In the genomic region with DNA sequence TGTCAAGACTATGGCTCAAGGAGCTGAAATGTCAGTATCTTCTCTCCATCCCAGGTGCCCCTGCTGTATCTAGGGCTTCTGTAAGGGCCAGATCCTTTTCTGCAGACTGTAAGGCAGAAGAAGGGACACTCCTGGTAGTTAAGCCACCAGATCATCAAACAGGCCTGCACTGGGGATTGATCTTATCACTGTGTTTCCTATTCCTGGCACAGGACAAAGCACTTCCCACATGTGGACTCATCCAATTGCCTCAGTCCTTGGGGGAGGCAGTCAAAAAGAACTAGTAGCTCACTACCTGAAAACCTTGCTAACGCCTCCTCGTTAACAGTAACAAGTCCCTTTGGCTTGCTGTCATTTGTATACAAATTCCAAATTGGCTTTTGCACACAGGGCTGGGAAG, we compare ENCODE assay signal across 19 mouse cellular contexts.
"Had no signal": no experiment of that assay in that cellular context is flagged by ENCODE, and none has a peak within 500 bp of the region (broad histone marks: within the 10 kb centered on the region; RNA-seq: fewer than 3 reads in every experiment).

No protein-coding gene starts in this region.

- H3K9ac ChIP-seq: limb, embryonic 13.5 days; lung, embryonic 15.5 days; stomach, embryonic 15.5 days had no signal

- H3K27ac ChIP-seq: kidney, postnatal 0 days; layer of hippocampus, adult 2 months; limb, embryonic 10.5 days; limb, embryonic 13.5 days; lung, embryonic 15.5 days; stomach, embryonic 15.5 days had no signal

- H3K4me2 ChIP-seq: limb, embryonic 13.5 days; lung, embryonic 15.5 days; midbrain, embryonic 11.5 days; stomach, embryonic 15.5 days had no signal

- DNase-seq: kidney, adult 2 months; kidney, postnatal 25 days; layer of hippocampus, adult 9-11 months; lung, adult 18-20 months; lung, postnatal 10 days; lung, postnatal 36 days; midbrain, embryonic 14.5 days; right cerebral cortex, adult 18-20 months; right cerebral cortex, postnatal 25 days; spleen, adult 18-20 months; thymus, postnatal 25 days had no signal

- H3K4me1 ChIP-seq: stomach, embryonic 15.5 days had no signal

- H3K4me3 ChIP-seq: layer of hippocampus, adult 2 months; limb, embryonic 10.5 days; limb, embryonic 13.5 days; lung, embryonic 15.5 days; megakaryocyte, embryonic 14.5 days; stomach, embryonic 15.5 days had no signal

- H3K27me3 ChIP-seq: limb, embryonic 13.5 days; lung, embryonic 15.5 days; stomach, embryonic 15.5 days had no signal

- H3K36me3 ChIP-seq: limb, embryonic 10.5 days; limb, embryonic 13.5 days; lung, embryonic 15.5 days; stomach, embryonic 15.5 days had no signal

- H3K9me3 ChIP-seq: limb, embryonic 10.5 days; limb, embryonic 13.5 days; lung, embryonic 15.5 days; stomach, embryonic 15.5 days had no signal
